Mouse (Mus musculus) cerebellum, adult 2 months (tissue): ENCODE data around the gene Tex48.

ENCODE experiments used
- CTCF ChIP-seq: fragments of 200-500 bp; IDR thresholded peaks from 2 replicates; pipeline ENCODE4 v1.5.1; 2011; ENCODE audit warnings: low read depth, mild to moderate bottlenecking, control low read depth, low read length, moderate library complexity, borderline replicate concordance; ENCODE audit not compliant: insufficient read depth
- POLR2A ChIP-seq: fragments of 200-500 bp; IDR thresholded peaks from 2 replicates; pipeline ENCODE4 v1.6.1; 2011; ENCODE audit warnings: low read length, control low read depth, borderline replicate concordance; ENCODE audit not compliant: insufficient read depth

GRCm38 (mm10) chr4:63605968-63606367 lies 16.3 kb downstream of the Tex48 start:
- TF ChIP-seq POLR2A (no peak), CTCF (no peak)
